In genomic region chr3:100427548-100427947, GRCm38 (mm10) we compare ENCODE assay signal across 19 mouse cellular contexts.
A peak's percentile ranks its signal among the peaks of the same experiment; 100 is the strongest.
DNase-seq lines count a peak whose midpoint lies in the region; ATAC-seq and TF ChIP-seq lines count a peak whose summit lies in the region.
"Had no signal": no experiment of that assay in that cellular context is flagged by ENCODE, and none has a peak within 500 bp of the region (broad histone marks: within the 10 kb centered on the region; RNA-seq: fewer than 3 reads in every experiment).

No protein-coding gene starts in this region.

- H3K4me1 ChIP-seq in intestine, embryonic 15.5 days (replicated peaks), result no peaks in the 10 kb centered on the region
- H3K4me1 ChIP-seq in intestine, postnatal 0 days (replicated peaks; ENCODE audit: control insufficient read depth, insufficient read depth, low read length), result no peaks in the 10 kb centered on the region
- H3K4me1 ChIP-seq in testis, adult 2 months (ENCODE audit: control insufficient read depth, insufficient read depth, low read length), result peaks cover 21% of the 10 kb centered on the region
- H3K4me1 ChIP-seq in liver, embryonic 13.5 days (replicated peaks), result peaks cover 78% of the 10 kb centered on the region
- H3K4me1 ChIP-seq in stomach, postnatal 0 days (replicated peaks; ENCODE audit: control insufficient read depth, insufficient read depth), result no peaks in the 10 kb centered on the region
- H3K4me1 ChIP-seq: embryonic facial prominence, embryonic 13.5 days; forebrain, embryonic 13.5 days; hindbrain, embryonic 13.5 days had no signal

- no peak overlapping the region for H3K4me3 ChIP-seq in intestine, embryonic 15.5 days (replicated peaks)
- H3K4me3 ChIP-seq in intestine, postnatal 0 days (ENCODE audit: low read depth, low read length), result no peak overlapping the region
- peak overlapping the region; percentile 86 for H3K4me3 ChIP-seq in testis, adult 2 months (ENCODE audit: control insufficient read depth, low read depth, low read length)
- no peak overlapping the region for H3K4me3 ChIP-seq in liver, embryonic 13.5 days (replicated peaks)
- H3K4me3 ChIP-seq in stomach, postnatal 0 days (ENCODE audit: low read depth, low read length), result no peak overlapping the region
- H3K4me3 ChIP-seq: embryonic facial prominence, embryonic 13.5 days; forebrain, embryonic 13.5 days; hindbrain, embryonic 13.5 days had no signal

- no peak overlapping the region for H3K4me2 ChIP-seq in intestine, embryonic 15.5 days (replicated peaks)
- H3K4me2 ChIP-seq in intestine, postnatal 0 days (replicated peaks; ENCODE audit: low read depth), result no peak overlapping the region
- no peak overlapping the region for H3K4me2 ChIP-seq in liver, embryonic 13.5 days
- no peak overlapping the region for H3K4me2 ChIP-seq in stomach, postnatal 0 days (replicated peaks; ENCODE audit: low read depth)
- H3K4me2 ChIP-seq: embryonic facial prominence, embryonic 13.5 days; forebrain, embryonic 13.5 days; hindbrain, embryonic 13.5 days had no signal

- 53% methylated on average over 6 of the region's 6 CpGs for WGBS in intestine, embryonic 15.5 days
- 34% methylated on average over 6 of the region's 6 CpGs for WGBS in intestine, postnatal 0 days
- 39% methylated on average over 6 of the region's 6 CpGs for WGBS in liver, embryonic 13.5 days (ENCODE audit: insufficient replicate concordance)
- WGBS in stomach, postnatal 0 days, result 55% methylated on average over 6 of the region's 6 CpGs

- no peak for DNase-seq in testis, postnatal 14 days (ENCODE audit: low spot score)
- peak; percentile 36 for DNase-seq in liver, embryonic 13.5 days
- peak; percentile 74 for DNase-seq in stomach, postnatal 0 days (ENCODE audit: low spot score)
- no peak for DNase-seq in left cerebral cortex, adult 8-10 months (ENCODE audit: low spot score in 2 of 2)
- DNase-seq: adrenal gland, postnatal 14 days; cerebellum, adult 11-12 months; cerebellum, adult 9-11 months; forebrain, postnatal 0 days; gastrocnemius, postnatal 14 days; heart, postnatal 10 days had no signal

- H3K9me3 ChIP-seq in intestine, embryonic 15.5 days, result no peaks in the 10 kb centered on the region
- H3K9me3 ChIP-seq in intestine, postnatal 0 days (ENCODE audit: control insufficient read depth), result no peaks in the 10 kb centered on the region
- no peaks in the 10 kb centered on the region for H3K9me3 ChIP-seq in liver, embryonic 13.5 days (replicated peaks)
- H3K9me3 ChIP-seq in stomach, postnatal 0 days (ENCODE audit: control insufficient read depth, low read length), result no peaks in the 10 kb centered on the region
- H3K9me3 ChIP-seq: embryonic facial prominence, embryonic 13.5 days; forebrain, embryonic 13.5 days; hindbrain, embryonic 13.5 days had no signal

- no peaks in the 10 kb centered on the region for H3K27me3 ChIP-seq in intestine, embryonic 15.5 days (replicated peaks)
- H3K27me3 ChIP-seq in intestine, postnatal 0 days (replicated peaks; ENCODE audit: control insufficient read depth, insufficient read depth, low read length), result no peaks in the 10 kb centered on the region
- no peaks in the 10 kb centered on the region for H3K27me3 ChIP-seq in testis, adult 2 months (ENCODE audit: control insufficient read depth, insufficient read depth, low read length)
- no peaks in the 10 kb centered on the region for H3K27me3 ChIP-seq in liver, embryonic 13.5 days
- H3K27me3 ChIP-seq in stomach, postnatal 0 days (ENCODE audit: control insufficient read depth, insufficient read depth, low read length), result no peaks in the 10 kb centered on the region
- H3K27me3 ChIP-seq: CH12.LX; embryonic facial prominence, embryonic 13.5 days; forebrain, embryonic 13.5 days; hindbrain, embryonic 13.5 days; Patski had no signal

- TF ChIP-seq POLR2A in testis, adult 2 months (IDR thresholded peaks at IDR 0.05; ENCODE audit: control insufficient read depth, low read depth, low read length), result no peak

- TF ChIP-seq CTCF in intestine, postnatal 0 days (IDR thresholded peaks at IDR 0.05; ENCODE audit: low read depth), result no peak
- TF ChIP-seq CTCF in testis, adult 2 months (IDR thresholded peaks at IDR 0.05; ENCODE audit: control insufficient read depth, insufficient read depth, insufficient replicate concordance, low read depth, low read length), result no peak
- TF ChIP-seq CTCF in stomach, postnatal 0 days (IDR thresholded peaks at IDR 0.05; ENCODE audit: low read depth), result no peak

- no peaks in the 10 kb centered on the region for H3K36me3 ChIP-seq in intestine, embryonic 15.5 days
- no peaks in the 10 kb centered on the region for H3K36me3 ChIP-seq in intestine, postnatal 0 days (ENCODE audit: control insufficient read depth, insufficient read depth)
- no peaks in the 10 kb centered on the region for H3K36me3 ChIP-seq in testis, adult 2 months (ENCODE audit: control insufficient read depth, insufficient read depth, low read length)
- H3K36me3 ChIP-seq in liver, embryonic 13.5 days, result no peaks in the 10 kb centered on the region
- no peaks in the 10 kb centered on the region for H3K36me3 ChIP-seq in stomach, postnatal 0 days (ENCODE audit: control insufficient read depth, insufficient read depth, low read length)
- H3K36me3 ChIP-seq: embryonic facial prominence, embryonic 13.5 days; hindbrain, embryonic 13.5 days had no signal

- peak; percentile 56 for ATAC-seq in intestine, embryonic 15.5 days
- no peak for ATAC-seq in intestine, postnatal 0 days
- ATAC-seq in liver, embryonic 13.5 days (ENCODE audit: low read depth), result peak; percentile 15; the same call in 1 of the 2 replicates
- peak; percentile 65 for ATAC-seq in stomach, postnatal 0 days (ENCODE audit: low FRiP score, low TSS enrichment)
- ATAC-seq: activated CD4-positive, CD25-positive, alpha-beta regulatory T cell, adult 4 months; forebrain, embryonic 13.5 days; forebrain, postnatal 0 days; Patski had no signal

- TF ChIP-seq EP300 in stomach, postnatal 0 days (optimal IDR thresholded peaks at IDR 0.05), result no peak

- H3K27ac ChIP-seq in intestine, embryonic 15.5 days, result no peak overlapping the region
- H3K27ac ChIP-seq in intestine, postnatal 0 days (ENCODE audit: low read depth, low read length), result no peak overlapping the region
- H3K27ac ChIP-seq in testis, adult 2 months (ENCODE audit: control insufficient read depth, insufficient read depth, low read depth, low read length), result no peak overlapping the region
- 0 out of 2 replicates have a peak overlapping the region, but pooled peaks have one; percentile 4 for H3K27ac ChIP-seq in liver, embryonic 13.5 days
- no peak overlapping the region for H3K27ac ChIP-seq in stomach, postnatal 0 days (replicated peaks)
- H3K27ac ChIP-seq: embryonic facial prominence, embryonic 13.5 days; forebrain, embryonic 13.5 days; hindbrain, embryonic 13.5 days had no signal

- H3K9ac ChIP-seq in intestine, embryonic 15.5 days, result no peak overlapping the region
- no peak overlapping the region for H3K9ac ChIP-seq in intestine, postnatal 0 days (ENCODE audit: low read depth, low read length)
- H3K9ac ChIP-seq in liver, embryonic 13.5 days, result peak overlapping the region; percentile 19; the same call in 1 of the 2 replicates
- H3K9ac ChIP-seq in stomach, postnatal 0 days (ENCODE audit: low read length), result no peak overlapping the region
- H3K9ac ChIP-seq: embryonic facial prominence, embryonic 13.5 days; forebrain, embryonic 13.5 days; forebrain, postnatal 0 days; hindbrain, embryonic 13.5 days had no signal

Comparison
In these comparisons a context has a peak if more than half of its experiments do, and no peak if none do; other contexts are left out.
1. DNase-seq: peak in liver, embryonic 13.5 days (single experiment) and stomach, postnatal 0 days (single experiment); none in testis, postnatal 14 days (single experiment) and left cerebral cortex, adult 8-10 months (0 of 2).